Mouse (Mus musculus) spleen, adult 2 months (tissue): ENCODE measurements around the gene Pbx1.

Source experiments
- CTCF ChIP-seq: fragments of 200-500 bp; IDR thresholded peaks from 2 replicates; pipeline ENCODE4 v1.5.1; 2011; ENCODE audit warnings: mild to moderate bottlenecking, inconsistent platforms; ENCODE audit not compliant: insufficient read depth, insufficient read length, insufficient replicate concordance; ENCODE audit errors: extremely low read depth
- POLR2A ChIP-seq: fragments of 200-500 bp; IDR thresholded peaks from 2 replicates; pipeline ENCODE4 v1.6.1; 2011; ENCODE audit warnings: low read depth, low read length, inconsistent platforms

GRCm38 (mm10) chr1:168197908-168198258, 234.2 kb downstream of the Pbx1 start:
- TF ChIP-seq CTCF: no peak
- no peak for TF ChIP-seq POLR2A
